Mouse (Mus musculus): ENCODE measurements around the gene Nrxn1. TPM values are rescaled to one million over a fixed set of nuclear protein-coding genes. Genes with fewer than 3 reads are reported as not detected.
"Not testable (repeated sequence)": the region's sequence is repeated elsewhere in the genome, so short reads cannot be mapped to it uniquely, and the experiment has no call there.

Nrxn1 gene
- total and polyA plus RNA-seq, 3 experiments, result 2.0 to 2.7 (median 2.1) TPM

GRCm38 (mm10) chr17:90252196-90252595, 840.7 kb downstream of the Nrxn1 start:
- no peak for DNase-seq
- Histone ChIP-seq H3K36me3 (ENCODE audit: control insufficient read depth, insufficient read depth, low read length) (no peaks in the 10 kb centered on the region), H3K4me3 (no peak overlapping the region), H3K4me1 (ENCODE audit: control insufficient read depth, insufficient read depth, low read length) (no peaks in the 10 kb centered on the region), H3K27ac (no peak overlapping the region), H3K9ac (ENCODE audit: low read depth, low read length) (no peak overlapping the region), H3K27me3 (ENCODE audit: control insufficient read depth, insufficient read depth, low read length) (no peaks in the 10 kb centered on the region), H3K79me2 (replicated peaks; ENCODE audit: control insufficient read depth, insufficient read depth, low read length) (no peaks in the 10 kb centered on the region)
- TF ChIP-seq EP300 (IDR thresholded peaks at IDR 0.05; ENCODE audit: insufficient read depth, low read depth, low read length), result no peak
- no peak for TF ChIP-seq POLR2A (IDR thresholded peaks at IDR 0.05; ENCODE audit: insufficient read depth, low read depth, low read length)
- TF ChIP-seq CTCF (IDR thresholded peaks at IDR 0.05), result no peak
- intact Hi-C loops (cut with DNase I), result no loop called here
- 43% methylated on average over 1 of the region's 1 CpGs for WGBS

GRCm38 (mm10) chr17:90247071-90247849, 845.6 kb downstream of the Nrxn1 start:
- Histone ChIP-seq H3K36me3 (ENCODE audit: control insufficient read depth, insufficient read depth, low read length) (no peaks in the 10 kb centered on the region), H3K4me3 (no peak overlapping the region), H3K9ac (ENCODE audit: low read depth, low read length) (no peak overlapping the region), H3K79me2 (replicated peaks; ENCODE audit: control insufficient read depth, insufficient read depth, low read length) (no peaks in the 10 kb centered on the region), H3K27ac (no peak overlapping the region), H3K27me3 (ENCODE audit: control insufficient read depth, insufficient read depth, low read length) (no peaks in the 10 kb centered on the region), H3K4me1 (ENCODE audit: control insufficient read depth, insufficient read depth, low read length) (no peaks in the 10 kb centered on the region)
- DNase-seq, result no peak
- TF ChIP-seq EP300 (IDR thresholded peaks at IDR 0.05; ENCODE audit: insufficient read depth, low read depth, low read length) (no peak), CTCF (IDR thresholded peaks at IDR 0.05) (no peak), POLR2A (IDR thresholded peaks at IDR 0.05; ENCODE audit: insufficient read depth, low read depth, low read length) (no peak)
- 89% methylated on average over 7 of the region's 7 CpGs for WGBS
- intact Hi-C loops (cut with DNase I), result no loop called here

- no peak for DNase-seq
- WGBS, result 46% methylated on average over 2 of the region's 2 CpGs
- H3K27me3 ChIP-seq (ENCODE audit: control insufficient read depth, insufficient read depth, low read length), result no peaks in the 10 kb centered on the region
- no peaks in the 10 kb centered on the region for H3K36me3 ChIP-seq (ENCODE audit: control insufficient read depth, insufficient read depth, low read length)
- TF ChIP-seq EP300 (IDR thresholded peaks at IDR 0.05; ENCODE audit: insufficient read depth, low read depth, low read length), result no peak
- no peak for TF ChIP-seq CTCF (IDR thresholded peaks at IDR 0.05)
- no peak for TF ChIP-seq POLR2A (IDR thresholded peaks at IDR 0.05; ENCODE audit: insufficient read depth, low read depth, low read length)
- no peaks in the 10 kb centered on the region for H3K4me1 ChIP-seq (ENCODE audit: control insufficient read depth, insufficient read depth, low read length)
- intact Hi-C loops (cut with DNase I), result no loop called here
- H3K27ac ChIP-seq, result no peak overlapping the region
- H3K79me2 ChIP-seq (replicated peaks; ENCODE audit: control insufficient read depth, insufficient read depth, low read length), result no peaks in the 10 kb centered on the region
- no peak overlapping the region for H3K9ac ChIP-seq (ENCODE audit: low read depth, low read length)
- H3K4me3 ChIP-seq, result no peak overlapping the region
Measured at GRCm38 (mm10) chr17:90244339-90244738, 848.5 kb downstream of the Nrxn1 start.

- Histone ChIP-seq H3K9ac (ENCODE audit: low read depth, low read length) (no peak overlapping the region), H3K79me2 (replicated peaks; ENCODE audit: control insufficient read depth, insufficient read depth, low read length) (no peaks in the 10 kb centered on the region), H3K4me1 (ENCODE audit: control insufficient read depth, insufficient read depth, low read length) (no peaks in the 10 kb centered on the region), H3K4me3 (no peak overlapping the region), H3K36me3 (ENCODE audit: control insufficient read depth, insufficient read depth, low read length) (no peaks in the 10 kb centered on the region), H3K27ac (no peak overlapping the region), H3K27me3 (ENCODE audit: control insufficient read depth, insufficient read depth, low read length) (no peaks in the 10 kb centered on the region)
- TF ChIP-seq EP300 (IDR thresholded peaks at IDR 0.05; ENCODE audit: insufficient read depth, low read depth, low read length) (no peak), CTCF (IDR thresholded peaks at IDR 0.05) (no peak), POLR2A (IDR thresholded peaks at IDR 0.05; ENCODE audit: insufficient read depth, low read depth, low read length) (no peak)
- no peak for DNase-seq
- intact Hi-C loops (cut with DNase I), result no loop called here
- 67% methylated on average over 3 of the region's 3 CpGs for WGBS
Measured at GRCm38 (mm10) chr17:90238964-90239363, 853.9 kb downstream of the Nrxn1 start.

- WGBS, result 80% methylated on average over 2 of the region's 2 CpGs
- no peaks in the 10 kb centered on the region for H3K36me3 ChIP-seq (ENCODE audit: control insufficient read depth, insufficient read depth, low read length)
- H3K27me3 ChIP-seq (ENCODE audit: control insufficient read depth, insufficient read depth, low read length), result no peaks in the 10 kb centered on the region
- H3K79me2 ChIP-seq (replicated peaks; ENCODE audit: control insufficient read depth, insufficient read depth, low read length), result no peaks in the 10 kb centered on the region
- no peak overlapping the region for H3K4me3 ChIP-seq
- H3K9ac ChIP-seq (ENCODE audit: low read depth, low read length), result no peak overlapping the region
- no peak overlapping the region for H3K27ac ChIP-seq
- intact Hi-C loops (cut with DNase I), result no loop called here
- DNase-seq, result no peak
- no peaks in the 10 kb centered on the region for H3K4me1 ChIP-seq (ENCODE audit: control insufficient read depth, insufficient read depth, low read length)
- TF ChIP-seq EP300 (IDR thresholded peaks at IDR 0.05; ENCODE audit: insufficient read depth, low read depth, low read length), result no peak
Measured at GRCm38 (mm10) chr17:90238517-90238916, 854.4 kb downstream of the Nrxn1 start.

GRCm38 (mm10) chr17:90235674-90236073, 857.2 kb downstream of the Nrxn1 start:
- DNase-seq; H3K27me3 ChIP-seq (ENCODE audit: control insufficient read depth, insufficient read depth, low read length); H3K36me3 ChIP-seq (ENCODE audit: control insufficient read depth, insufficient read depth, low read length); H3K79me2 ChIP-seq (replicated peaks; ENCODE audit: control insufficient read depth, insufficient read depth, low read length); H3K4me1 ChIP-seq (ENCODE audit: control insufficient read depth, insufficient read depth, low read length); H3K4me3 ChIP-seq; H3K9ac ChIP-seq (ENCODE audit: low read depth, low read length); H3K27ac ChIP-seq; intact Hi-C loops (cut with DNase I): not testable (repeated sequence)
- WGBS, result 98% methylated on average over 1 of the region's 1 CpGs
